Mouse (Mus musculus): ENCODE results near the gene Hsd17b12. TPM values are rescaled to one million over a fixed set of nuclear protein-coding genes. Genes with fewer than 3 reads are reported as not detected.
A peak's percentile ranks its signal among the peaks of the same experiment; 100 is the strongest.

The Hsd17b12 gene
- polyA plus RNA-seq, 1 experiment from 2014 or later, result 119 TPM

DNA sequence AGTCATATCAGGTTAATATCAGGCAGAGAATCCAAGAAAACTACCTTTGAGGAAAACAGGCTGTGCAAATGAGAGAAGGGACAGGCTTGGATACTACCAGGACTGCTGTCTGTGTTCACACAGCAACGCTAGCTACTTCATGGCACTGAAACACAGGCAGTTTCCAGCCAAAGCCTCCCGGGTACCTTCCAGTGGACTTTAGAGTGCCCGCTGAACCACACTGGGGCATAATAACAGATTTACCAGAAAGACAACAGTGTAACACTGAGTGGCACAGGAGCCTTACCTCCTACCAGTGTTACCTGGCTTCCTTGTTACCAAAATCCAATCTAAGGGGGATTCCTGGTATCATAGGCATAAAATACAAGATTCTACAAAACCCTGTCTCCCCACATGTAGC lies 115.3 kb downstream of the Hsd17b12 start:
- no peak for ATAC-seq
- no peak overlapping the region for H3K4me3 ChIP-seq
- H3K9ac ChIP-seq, result no peak overlapping the region
- H3K4me2 ChIP-seq, result no peak overlapping the region
- 94% methylated on average over 3 of the region's 3 CpGs for WGBS
- H3K27ac ChIP-seq, result no peak overlapping the region; the same call in 1 of the 2 replicates
- no peaks in the 10 kb centered on the region for H3K27me3 ChIP-seq
- H3K36me3 ChIP-seq (ENCODE audit: poor library complexity, severe bottlenecking), result 0 out of 2 replicates have a peak, but pooled peaks cover 3% of the 10 kb centered on the region
- H3K4me1 ChIP-seq, result peaks cover 29% of the 10 kb centered on the region
- H3K9me3 ChIP-seq (replicated peaks), result no peaks in the 10 kb centered on the region

DNA sequence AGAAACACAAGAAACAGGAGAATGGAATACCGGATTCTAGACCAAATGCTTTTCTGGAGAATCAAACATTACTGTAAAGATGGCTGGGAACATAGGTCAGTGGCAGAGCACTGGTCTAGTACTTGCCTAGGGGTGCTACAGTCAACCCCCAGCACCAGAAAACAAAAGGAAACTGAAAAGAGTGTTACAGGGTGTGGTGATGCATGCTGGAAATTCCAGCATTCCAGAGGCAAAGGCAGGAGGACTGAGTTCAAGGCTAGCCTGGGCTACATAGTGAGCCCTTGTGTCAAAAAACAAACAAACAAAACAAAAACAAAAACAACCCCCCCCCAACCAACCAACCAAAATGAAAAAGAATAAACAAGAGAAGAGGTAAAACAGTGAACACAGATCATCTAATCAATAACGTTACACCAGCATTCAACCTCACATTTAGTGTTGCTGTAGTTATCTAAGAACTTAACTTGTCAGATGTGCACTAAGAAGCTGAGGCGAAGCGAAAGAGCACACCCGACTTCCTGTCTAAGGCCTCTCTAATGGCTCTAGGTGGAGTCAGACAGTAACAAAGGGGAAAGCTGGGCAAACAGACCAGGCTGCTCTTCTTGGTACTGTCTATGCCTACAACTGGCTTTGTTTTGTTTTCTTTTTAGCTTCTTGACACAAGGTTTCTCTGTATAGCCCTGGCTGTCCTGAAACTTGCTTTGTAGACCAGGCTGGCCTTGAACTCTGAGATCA lies 117.2 kb downstream of the Hsd17b12 start:
- Histone ChIP-seq H3K4me2 (no peak overlapping the region), H3K9ac (no peak overlapping the region), H3K4me1 (peaks cover 23% of the 10 kb centered on the region), H3K27me3 (no peaks in the 10 kb centered on the region), H3K27ac (no peak overlapping the region; the same call in 1 of the 2 replicates), H3K9me3 (replicated peaks) (no peaks in the 10 kb centered on the region), H3K4me3 (no peak overlapping the region), H3K36me3 (ENCODE audit: poor library complexity, severe bottlenecking) (0 out of 2 replicates have a peak, but pooled peaks cover 3% of the 10 kb centered on the region)
- no peak for ATAC-seq
- 91% methylated on average over 5 of the region's 5 CpGs for WGBS

DNA sequence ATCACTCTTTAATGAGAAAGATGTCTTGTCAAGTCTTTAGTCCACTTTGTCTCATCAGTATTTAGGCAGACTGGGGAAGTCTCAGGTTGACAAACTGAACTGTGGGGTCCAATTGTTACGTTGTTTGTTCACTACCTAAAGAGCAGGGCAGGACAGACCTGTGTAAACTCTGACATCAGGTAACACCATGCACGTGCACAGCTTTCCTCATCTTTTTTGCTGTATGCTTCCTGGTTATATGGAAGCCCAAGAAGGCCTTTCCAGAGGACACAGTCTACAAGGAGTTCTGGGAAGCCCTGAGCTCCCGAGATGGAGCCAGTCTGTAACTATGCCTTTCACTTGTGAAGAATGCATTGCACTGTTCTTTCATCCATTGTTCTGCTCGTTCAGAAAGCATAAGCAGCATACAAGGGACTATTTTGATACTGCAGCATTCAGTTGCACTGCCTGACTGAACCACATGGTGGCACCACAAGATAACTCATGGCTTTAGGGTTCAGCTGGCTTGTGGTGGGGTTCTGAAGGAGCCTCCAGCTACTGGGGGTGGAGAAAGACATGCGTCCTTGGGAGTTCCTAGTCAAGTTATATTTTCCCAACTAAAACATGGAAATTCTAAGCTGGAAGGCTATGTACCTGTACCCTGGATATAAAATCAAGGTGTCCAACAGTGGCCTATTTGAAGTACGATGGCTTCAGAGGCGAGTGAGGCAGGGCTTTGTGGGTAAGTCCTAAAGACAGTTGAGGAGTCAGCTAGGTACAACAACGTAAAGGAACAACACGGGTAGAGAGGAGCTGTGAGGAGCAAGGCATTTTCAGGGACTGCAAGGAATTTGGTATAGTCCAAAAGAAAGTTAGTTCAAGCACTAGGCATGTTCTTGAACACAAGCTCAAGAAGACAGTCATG lies 122.1 kb downstream of the Hsd17b12 start:
- Histone ChIP-seq H3K9ac (no peak overlapping the region), H3K4me2 (no peak overlapping the region), H3K9me3 (replicated peaks) (no peaks in the 10 kb centered on the region), H3K4me1 (no peaks in the 10 kb centered on the region), H3K4me3 (no peak overlapping the region), H3K36me3 (ENCODE audit: poor library complexity, severe bottlenecking) (peaks cover 24% of the 10 kb centered on the region), H3K27ac (no peak overlapping the region), H3K27me3 (no peaks in the 10 kb centered on the region)
- ATAC-seq, result peak; percentile 92
- 60% methylated on average over 9 of the region's 9 CpGs for WGBS

DNA sequence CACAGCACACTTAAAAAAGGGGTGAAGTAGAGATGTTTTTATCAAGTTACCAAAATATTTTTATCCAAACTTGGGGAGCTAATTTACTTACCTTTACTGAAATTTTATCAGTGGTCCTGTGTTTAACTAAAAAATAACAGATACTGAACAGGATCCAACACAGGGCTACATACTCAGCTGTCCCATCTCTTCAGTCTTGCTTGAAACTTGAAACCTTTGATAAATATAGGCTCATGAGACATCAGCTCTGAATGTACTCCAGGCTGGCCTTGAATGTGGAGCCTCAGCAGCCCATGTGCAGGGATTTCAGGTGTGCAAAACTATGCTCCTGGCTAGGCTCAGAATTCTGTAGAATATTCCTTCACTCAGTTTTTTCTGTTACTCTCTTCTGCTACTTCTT lies 127.2 kb downstream of the Hsd17b12 start:
- no peak overlapping the region for H3K27ac ChIP-seq
- peaks cover 25% of the 10 kb centered on the region for H3K36me3 ChIP-seq (ENCODE audit: poor library complexity, severe bottlenecking)
- no peak overlapping the region for H3K9ac ChIP-seq
- H3K4me1 ChIP-seq, result no peaks in the 10 kb centered on the region
- no peak overlapping the region for H3K4me3 ChIP-seq
- no peak for ATAC-seq
- no peaks in the 10 kb centered on the region for H3K9me3 ChIP-seq (replicated peaks)
- H3K27me3 ChIP-seq, result no peaks in the 10 kb centered on the region
- H3K4me2 ChIP-seq, result no peak overlapping the region

DNA sequence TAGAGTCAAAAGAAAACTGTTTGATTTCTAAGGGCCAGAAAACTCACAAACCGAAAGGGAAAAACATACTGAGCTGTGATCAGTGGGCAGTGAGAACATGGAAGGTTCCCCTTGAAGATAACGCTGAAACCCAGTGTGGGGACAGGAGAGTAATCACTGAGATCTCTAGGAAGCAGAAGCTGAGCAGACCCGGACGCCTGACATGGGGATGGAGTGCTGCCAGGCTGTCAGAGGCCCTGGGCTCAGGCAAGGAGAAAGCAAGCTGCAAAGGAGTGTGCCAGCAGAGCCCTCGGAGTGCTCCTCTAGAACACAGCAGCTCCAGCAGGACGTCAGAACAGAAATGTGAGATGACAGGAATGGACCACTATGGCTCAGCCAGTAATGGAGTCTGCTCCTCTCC lies 133.1 kb downstream of the Hsd17b12 start:
- Histone ChIP-seq H3K9ac (no peak overlapping the region), H3K4me3 (no peak overlapping the region), H3K4me2 (no peak overlapping the region), H3K9me3 (replicated peaks) (no peaks in the 10 kb centered on the region), H3K27ac (no peak overlapping the region), H3K27me3 (no peaks in the 10 kb centered on the region), H3K4me1 (no peaks in the 10 kb centered on the region), H3K36me3 (ENCODE audit: poor library complexity, severe bottlenecking) (no peaks in the 10 kb centered on the region)
- ATAC-seq, result no peak
- 60% methylated on average over 6 of the region's 6 CpGs for WGBS

DNA sequence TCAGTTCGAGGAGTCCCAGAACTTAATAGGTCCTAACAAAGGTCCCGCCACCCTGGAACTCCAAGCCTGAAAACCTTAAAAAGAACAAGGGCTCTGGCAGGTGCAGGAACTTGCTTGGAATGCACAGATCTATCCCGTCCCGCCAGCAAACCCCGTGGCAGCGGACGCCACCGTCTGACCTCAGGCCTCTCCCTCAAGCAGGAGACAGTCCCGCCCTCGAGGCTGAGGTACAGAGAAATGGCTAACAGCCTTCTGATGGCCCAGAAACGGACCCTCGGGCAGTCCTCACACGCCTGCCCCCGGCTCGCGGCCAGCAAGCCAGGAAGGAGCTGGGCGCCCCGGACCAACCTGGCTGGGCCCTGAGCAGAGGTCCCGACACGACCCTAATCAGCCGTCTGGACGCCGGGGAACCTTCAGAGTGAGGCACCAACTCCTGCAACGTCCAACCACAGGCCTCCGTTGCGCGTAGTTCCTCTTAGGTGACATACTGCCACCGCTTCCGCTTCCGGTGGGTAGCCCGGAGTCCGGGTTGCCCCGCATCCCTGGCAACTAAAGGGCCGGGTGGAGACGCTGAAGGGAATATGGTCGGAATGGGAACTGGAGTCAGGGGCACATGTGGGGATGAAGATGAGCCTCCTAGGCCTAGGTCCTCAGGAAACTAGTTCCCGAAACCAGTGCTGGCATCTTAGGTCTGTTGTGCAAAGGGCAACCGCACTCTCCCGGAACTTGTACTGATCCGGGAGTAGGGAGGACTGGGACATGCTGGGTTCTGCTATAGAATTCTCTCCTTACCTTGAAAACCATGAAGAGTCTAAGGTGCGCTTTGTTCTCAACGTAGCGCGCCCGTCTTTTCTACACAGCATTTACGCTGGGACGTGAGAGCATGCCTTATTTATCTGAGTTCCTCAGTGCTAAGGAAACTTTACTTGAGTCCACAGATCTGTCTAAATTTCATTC lies 147.2 kb downstream of the Hsd17b12 start, which contains the start of gene Alkbh3:
Gene Alkbh3, minus strand, starts transcription at position 473 of the 957 bp plus-strand sequence.
- Histone ChIP-seq H3K27me3 (no peaks in the 10 kb centered on the region), H3K36me3 (ENCODE audit: poor library complexity, severe bottlenecking) (peaks cover 26% of the 10 kb centered on the region), H3K4me3 (peak within 1 kb of the TSS; percentile 90), H3K4me1 (peaks cover 17% of the 10 kb centered on the region), H3K4me2 (peak within 1 kb of the TSS; percentile 91), H3K9me3 (replicated peaks) (no peaks in the 10 kb centered on the region), H3K9ac (peak within 1 kb of the TSS; percentile 91), H3K27ac (no peak within 1 kb of the TSS)
- WGBS, result 4% methylated on average over 47 of the region's 47 CpGs
- ATAC-seq, result peak; percentile 100

DNA sequence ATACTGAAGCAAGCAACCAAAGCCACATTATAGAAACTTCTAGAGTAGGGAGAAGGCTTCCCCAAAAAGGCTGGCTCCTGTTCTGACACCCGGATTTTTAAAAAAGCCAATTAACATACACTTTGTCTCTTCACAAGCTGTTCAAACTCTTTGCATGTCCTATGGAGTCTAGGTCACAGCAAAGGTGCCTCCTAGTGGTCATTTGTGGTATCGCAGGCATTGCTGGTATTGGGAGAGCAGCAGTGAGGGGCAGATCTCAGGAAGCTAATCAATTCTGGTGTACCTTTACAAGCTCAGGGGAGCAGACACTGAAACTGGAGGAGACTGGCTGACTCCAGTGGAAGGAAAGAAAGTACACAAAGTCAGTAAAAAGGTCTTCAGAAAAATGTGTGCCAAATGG lies 155.4 kb downstream of the Hsd17b12 start:
- WGBS, result 3% methylated on average over 2 of the region's 2 CpGs
- H3K36me3 ChIP-seq (ENCODE audit: poor library complexity, severe bottlenecking), result peaks cover 82% of the 10 kb centered on the region
- ATAC-seq, result peak; percentile 94
- no peak overlapping the region for H3K4me2 ChIP-seq
- peaks cover 4% of the 10 kb centered on the region; the same call in 1 of the 2 replicates for H3K4me1 ChIP-seq
- no peak overlapping the region for H3K4me3 ChIP-seq
- H3K9ac ChIP-seq, result no peak overlapping the region
- no peaks in the 10 kb centered on the region for H3K9me3 ChIP-seq (replicated peaks)
- H3K27me3 ChIP-seq, result no peaks in the 10 kb centered on the region
- peak overlapping the region; percentile 6; the same call in 1 of the 2 replicates for H3K27ac ChIP-seq

DNA sequence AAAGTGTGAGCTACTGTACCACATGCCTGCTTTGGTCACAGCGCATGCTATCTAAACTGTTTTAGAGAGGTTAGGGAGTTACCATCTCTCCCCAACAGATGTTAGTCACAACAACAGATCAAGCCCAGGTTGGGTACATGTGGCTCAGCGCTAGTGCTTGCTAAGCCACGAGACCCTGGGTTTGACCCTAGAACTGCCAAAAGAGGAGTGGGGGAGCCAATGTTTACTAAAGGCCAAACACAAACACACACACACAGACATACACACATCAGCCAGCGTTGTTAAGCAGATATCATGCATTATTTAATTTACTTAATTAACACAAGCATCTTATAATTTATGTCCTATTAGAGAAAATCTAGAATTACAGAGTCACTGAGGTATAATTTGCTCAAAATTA lies 155.8 kb downstream of the Hsd17b12 start:
- Histone ChIP-seq H3K36me3 (ENCODE audit: poor library complexity, severe bottlenecking) (peaks cover 81% of the 10 kb centered on the region), H3K9ac (no peak overlapping the region), H3K4me3 (no peak overlapping the region), H3K4me1 (peaks cover 4% of the 10 kb centered on the region; the same call in 1 of the 2 replicates), H3K27me3 (no peaks in the 10 kb centered on the region), H3K27ac (no peak overlapping the region; the same call in 1 of the 2 replicates), H3K4me2 (no peak overlapping the region), H3K9me3 (replicated peaks) (no peaks in the 10 kb centered on the region)
- peak; percentile 51 for ATAC-seq
- 88% methylated on average over 4 of the region's 4 CpGs for WGBS

DNA sequence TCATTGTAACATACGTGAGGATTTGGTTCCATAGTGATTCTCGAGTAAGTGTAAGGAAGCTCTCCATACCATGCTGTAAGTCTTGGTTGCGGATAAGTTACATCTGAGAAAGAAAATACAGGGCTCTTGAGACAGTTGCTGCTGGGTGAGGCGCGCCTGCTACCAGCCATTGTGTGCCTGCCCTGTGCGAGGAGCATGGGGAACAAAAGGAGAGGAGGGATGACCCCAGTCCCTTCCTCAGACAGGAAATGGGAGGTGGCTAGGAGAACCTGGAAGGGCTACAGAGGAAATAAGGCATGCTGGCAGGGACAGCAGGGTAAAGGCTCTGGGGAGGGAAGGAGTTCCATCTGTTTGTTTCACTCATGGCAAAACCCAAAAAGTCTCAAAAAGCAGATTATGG lies 156.4 kb downstream of the Hsd17b12 start:
- Histone ChIP-seq H3K36me3 (ENCODE audit: poor library complexity, severe bottlenecking) (peaks cover 77% of the 10 kb centered on the region), H3K9me3 (replicated peaks) (no peaks in the 10 kb centered on the region), H3K9ac (no peak overlapping the region), H3K4me3 (no peak overlapping the region), H3K27me3 (no peaks in the 10 kb centered on the region), H3K4me1 (peaks cover 4% of the 10 kb centered on the region; the same call in 1 of the 2 replicates), H3K4me2 (no peak overlapping the region), H3K27ac (no peak overlapping the region)
- ATAC-seq, result no peak
- 83% methylated on average over 6 of the region's 6 CpGs for WGBS

DNA sequence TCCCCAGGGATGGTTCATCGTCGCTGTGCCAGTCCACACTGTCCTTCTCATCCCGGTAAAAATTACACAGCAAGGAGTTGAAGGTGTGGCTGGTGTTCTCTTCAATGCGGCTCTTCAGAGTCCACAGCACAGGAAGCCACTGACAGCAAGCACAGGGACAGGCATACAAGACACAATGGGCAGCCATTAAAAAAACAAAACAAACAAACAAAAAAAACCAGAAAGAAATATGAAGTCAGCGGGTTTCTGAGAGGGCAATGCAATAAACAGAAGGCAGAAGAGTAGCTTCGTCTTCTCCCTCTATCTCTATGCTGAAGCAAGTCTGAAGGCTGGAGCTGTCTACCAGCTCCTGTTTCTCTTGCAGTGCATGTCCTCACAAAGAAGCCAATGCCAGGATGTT lies 161.5 kb downstream of the Hsd17b12 start, which contains the start of gene Gm27027:
Gene Gm27027, minus strand, starts transcription at position 101 of the 400 bp plus-strand sequence.
- Histone ChIP-seq H3K36me3 (ENCODE audit: poor library complexity, severe bottlenecking) (peaks cover 68% of the 10 kb centered on the region), H3K9me3 (replicated peaks) (no peaks in the 10 kb centered on the region), H3K4me3 (no peak within 1 kb of the TSS), H3K27ac (no peak within 1 kb of the TSS), H3K4me1 (peaks cover 24% of the 10 kb centered on the region), H3K9ac (no peak within 1 kb of the TSS), H3K4me2 (no peak within 1 kb of the TSS), H3K27me3 (no peaks in the 10 kb centered on the region)
- WGBS, result 97% methylated on average over 6 of the region's 6 CpGs
- ATAC-seq, result no peak

DNA sequence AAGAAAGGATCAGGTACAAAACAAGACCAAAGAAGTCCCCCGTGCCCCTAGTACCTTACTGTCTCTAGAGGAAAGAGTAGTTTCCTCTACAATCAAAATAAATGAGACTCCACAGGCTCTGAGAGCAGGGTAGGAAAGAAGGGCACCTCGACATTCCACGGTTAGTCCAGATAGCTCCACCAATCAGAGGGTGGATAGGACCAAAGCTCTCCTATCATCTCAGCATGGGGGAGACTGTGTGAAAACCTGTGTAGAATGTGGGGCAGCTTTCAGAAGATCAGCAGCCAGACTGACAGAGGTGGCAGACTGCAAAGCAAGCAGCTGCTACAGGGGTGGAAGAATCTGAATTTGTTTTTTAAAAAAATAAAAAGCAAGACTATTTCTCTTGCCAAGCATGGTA lies 165.0 kb downstream of the Hsd17b12 start:
- H3K9me3 ChIP-seq (replicated peaks), result no peaks in the 10 kb centered on the region
- ATAC-seq, result peak; percentile 65
- 40% methylated on average over 3 of the region's 3 CpGs for WGBS
- no peak overlapping the region for H3K4me3 ChIP-seq
- H3K4me2 ChIP-seq, result peak overlapping the region; percentile 31; the same call in 1 of the 2 replicates
- H3K36me3 ChIP-seq (ENCODE audit: poor library complexity, severe bottlenecking), result peaks cover 79% of the 10 kb centered on the region
- 0 out of 2 replicates have a peak overlapping the region, but pooled peaks have one; percentile 13 for H3K9ac ChIP-seq
- peak overlapping the region; percentile 81 for H3K27ac ChIP-seq
- H3K4me1 ChIP-seq, result peaks cover 24% of the 10 kb centered on the region
- no peaks in the 10 kb centered on the region for H3K27me3 ChIP-seq

Data from forebrain, embryonic 13.5 days (tissue).